Mouse (Mus musculus) E14TG2a.4 (cell line): ENCODE measurements around the gene Tdrd9.

ENCODE experiments used
- H3K27me3 ChIP-seq: 2 replicates; pipeline ENCODE4 v1.6.1; 2014; ENCODE audit warnings: low read length, control low read depth; ENCODE audit not compliant: insufficient read depth
- H3K36me3 ChIP-seq: 2 replicates; pipeline ENCODE4 v1.6.1; 2014; ENCODE audit warnings: low read length, control low read depth; ENCODE audit not compliant: insufficient read depth
- H3K4me1 ChIP-seq: replicated peaks from 2 replicates; pipeline ENCODE4 v1.6.1; 2014; ENCODE audit warnings: low read depth, low read length, control low read depth
- H3K4me3 ChIP-seq: replicated peaks from 2 replicates; pipeline ENCODE4 v1.5.1; 2014; ENCODE audit warnings: mild to moderate bottlenecking, low read length
- H3K9me3 ChIP-seq: 2 replicates; pipeline ENCODE4 v1.6.1; 2014; ENCODE audit warnings: low read length, control low read depth
- CTCF ChIP-seq: conservative IDR thresholded peaks from 2 replicates; pipeline ENCODE4 v1.5.1; 2014; ENCODE audit warnings: low read length
- NANOG ChIP-seq: IDR thresholded peaks from 2 replicates; pipeline ENCODE4 v1.6.1; 2014; ENCODE audit warnings: borderline replicate concordance, low read length, mixed read lengths
- POU5F1 ChIP-seq: IDR thresholded peaks from 2 replicates; pipeline ENCODE4 v1.6.1; 2014; ENCODE audit warnings: low read length, borderline replicate concordance

The Tdrd9 gene

GRCm38 (mm10) chr12:112082241-112082640 lies 110.9 kb downstream of the Tdrd9 start:
- TF ChIP-seq POU5F1 (no peak), CTCF (no peak), NANOG (no peak)
- H3K4me3 ChIP-seq = no peak overlapping the region
- peaks cover 8% of the 10 kb centered on the region for H3K4me1 ChIP-seq
- peaks cover 3% of the 10 kb centered on the region; the same call in 1 of the 2 replicates for H3K27me3 ChIP-seq
- H3K36me3 ChIP-seq = no peaks in the 10 kb centered on the region
- peaks cover 14% of the 10 kb centered on the region for H3K9me3 ChIP-seq

- Histone ChIP-seq H3K4me1 (peaks cover 6% of the 10 kb centered on the region), H3K36me3 (no peaks in the 10 kb centered on the region), H3K9me3 (peaks cover 14% of the 10 kb centered on the region), H3K4me3 (no peak overlapping the region), H3K27me3 (peaks cover 23% of the 10 kb centered on the region)
- TF ChIP-seq CTCF (no peak), POU5F1 (no peak), NANOG (no peak)
These were observed 114.9 kb downstream of the Tdrd9 start for GRCm38 (mm10) chr12:112086250-112086649.

GRCm38 (mm10) chr12:112086726-112087125 lies 115.4 kb downstream of the Tdrd9 start:
- Histone ChIP-seq H3K36me3 (no peaks in the 10 kb centered on the region), H3K9me3 (peaks cover 14% of the 10 kb centered on the region), H3K4me1 (peaks cover 6% of the 10 kb centered on the region), H3K27me3 (peaks cover 28% of the 10 kb centered on the region), H3K4me3 (no peak overlapping the region)
- TF ChIP-seq CTCF (no peak), NANOG (no peak), POU5F1 (no peak)

GRCm38 (mm10) chr12:112088609-112089324 lies 117.4 kb downstream of the Tdrd9 start:
- H3K27me3 ChIP-seq = peaks cover 34% of the 10 kb centered on the region
- no peak overlapping the region for H3K4me3 ChIP-seq
- peaks cover 14% of the 10 kb centered on the region for H3K9me3 ChIP-seq
- TF ChIP-seq CTCF (no peak), NANOG (no peak), POU5F1 (no peak)
- no peaks in the 10 kb centered on the region for H3K36me3 ChIP-seq
- H3K4me1 ChIP-seq = peaks cover 6% of the 10 kb centered on the region

- Histone ChIP-seq H3K9me3 (no peaks in the 10 kb centered on the region), H3K27me3 (peaks cover 39% of the 10 kb centered on the region), H3K4me1 (peaks cover 6% of the 10 kb centered on the region), H3K4me3 (no peak overlapping the region; the same call in 1 of the 2 replicates), H3K36me3 (no peaks in the 10 kb centered on the region)
- TF ChIP-seq POU5F1 = no peak
- TF ChIP-seq CTCF = peak; percentile 82
- no peak for TF ChIP-seq NANOG
These were observed 119.7 kb downstream of the Tdrd9 start for GRCm38 (mm10) chr12:112091054-112091453.

GRCm38 (mm10) chr12:112094261-112094880 lies 123.0 kb downstream of the Tdrd9 start:
- Histone ChIP-seq H3K4me3 (no peak overlapping the region), H3K4me1 (peaks cover 6% of the 10 kb centered on the region), H3K27me3 (peaks cover 29% of the 10 kb centered on the region), H3K9me3 (no peaks in the 10 kb centered on the region), H3K36me3 (no peaks in the 10 kb centered on the region)
- TF ChIP-seq POU5F1 (no peak), CTCF (no peak), NANOG (no peak)

- Histone ChIP-seq H3K27me3 (peaks cover 20% of the 10 kb centered on the region), H3K36me3 (no peaks in the 10 kb centered on the region), H3K4me1 (no peaks in the 10 kb centered on the region; the same call in 1 of the 2 replicates), H3K4me3 (no peak overlapping the region), H3K9me3 (no peaks in the 10 kb centered on the region)
- TF ChIP-seq POU5F1 = no peak
- TF ChIP-seq NANOG = no peak
- TF ChIP-seq CTCF = no peak
These were observed 124.8 kb downstream of the Tdrd9 start for GRCm38 (mm10) chr12:112096051-112096732.

GRCm38 (mm10) chr12:112096733-112097117 lies 125.4 kb downstream of the Tdrd9 start:
- no peaks in the 10 kb centered on the region for H3K4me1 ChIP-seq
- no peak overlapping the region for H3K4me3 ChIP-seq
- TF ChIP-seq NANOG (no peak), POU5F1 (no peak), CTCF (no peak)
- H3K36me3 ChIP-seq = no peaks in the 10 kb centered on the region
- H3K27me3 ChIP-seq = peaks cover 16% of the 10 kb centered on the region
- no peaks in the 10 kb centered on the region for H3K9me3 ChIP-seq
